Comparison of ENCODE assay signal across 34 mouse cellular contexts in genomic region chr1:97743063-97743462, GRCm38 (mm10). TPM values are rescaled to one million over a fixed set of nuclear protein-coding genes. Genes with fewer than 3 reads are reported as not detected.
DNase-seq lines count a peak whose midpoint lies in the region; ATAC-seq and TF ChIP-seq lines count a peak whose summit lies in the region.
"Had no signal": no experiment of that assay in that cellular context is flagged by ENCODE, and none has a peak within 500 bp of the region (broad histone marks: within the 10 kb centered on the region; RNA-seq: fewer than 3 reads in every experiment).

No protein-coding gene starts in this region.

- 26% methylated on average over 1 of the region's 1 CpGs for WGBS in liver, embryonic 14.5 days (ENCODE audit: insufficient replicate concordance)

- TF ChIP-seq CTCF in G1E (IDR thresholded peaks at IDR 0.05; ENCODE audit: low read depth, low read length), result no peak
- TF ChIP-seq CTCF in liver, embryonic 14.5 days (IDR thresholded peaks at IDR 0.05; ENCODE audit: low read depth), result no peak

- H3K27me3 ChIP-seq in G1E (ENCODE audit: insufficient read depth, low read length), result no peaks in the 10 kb centered on the region
- no peaks in the 10 kb centered on the region for H3K27me3 ChIP-seq in liver, embryonic 14.5 days (ENCODE audit: control insufficient read depth, insufficient read depth, low read length)
- H3K27me3 ChIP-seq: embryonic facial prominence, embryonic 15.5 days; forebrain, embryonic 13.5 days; heart, embryonic 12.5 days; limb, embryonic 13.5 days; midbrain, embryonic 12.5 days; neural tube, embryonic 12.5 days; Patski had no signal

- H3K9ac ChIP-seq in liver, embryonic 14.5 days (replicated peaks), result no peak overlapping the region
- H3K9ac ChIP-seq: embryonic facial prominence, embryonic 15.5 days; forebrain, embryonic 13.5 days; heart, embryonic 12.5 days; hindbrain, embryonic 14.5 days; limb, embryonic 13.5 days; midbrain, embryonic 12.5 days; neural tube, embryonic 12.5 days had no signal

- no peak overlapping the region for H3K4me3 ChIP-seq in G1E (ENCODE audit: low read depth, low read length)
- H3K4me3 ChIP-seq in liver, embryonic 14.5 days (ENCODE audit: insufficient read depth in 1 of 2, low read depth in 2 of 2, low read length in 2 of 2), result no peak overlapping the region
- H3K4me3 ChIP-seq: embryonic facial prominence, embryonic 10.5 days; embryonic facial prominence, embryonic 15.5 days; forebrain, embryonic 13.5 days; heart, adult 2 months; heart, embryonic 12.5 days; left cerebral cortex, adult 2 months; limb, embryonic 13.5 days; midbrain, embryonic 12.5 days; myocyte; neural tube, embryonic 12.5 days had no signal

- peak; percentile 27 for DNase-seq in G1E (ENCODE audit: low spot score)
- DNase-seq in c-Kit-positive CD71-positive TER-119-negative erythroid progenitor cells, embryonic 14.5 days (ENCODE audit: low read depth), result peak; percentile 29
- DNase-seq in liver, embryonic 14.5 days (ENCODE audit: low read depth in 3 of 3, low spot score in 3 of 3), result peak in 2 of 3 experiments; percentile 14 to 20
- no peak for DNase-seq in embryo, embryonic 10.5 days (ENCODE audit: low spot score)
- no peak for DNase-seq in cerebellum, adult 18-20 months
- no peak for DNase-seq in cerebellum, postnatal 4 days (ENCODE audit: low spot score in 2 of 2)
- DNase-seq: adrenal gland, postnatal 10 days; B cell, adult 2 months; cerebellum, adult 11 months; cerebellum, adult 9-11 months; gastrocnemius, postnatal 25 days; heart, adult 2 months; heart, postnatal 4 days; kidney, adult 11 months; kidney, postnatal 14 days; layer of hippocampus, adult 9-11 months; lung, adult 2 months; lung, postnatal 10 days; right cerebral cortex, adult 18-20 months; right cerebral cortex, postnatal 4 days; thymus, postnatal 4 days had no signal

- peak; percentile 77 for ATAC-seq in G1E (ENCODE audit: extremely low read depth, insufficient number of reproducible peaks, low FRiP score, poor library complexity, severe bottlenecking)
- ATAC-seq in liver, embryonic 14.5 days (ENCODE audit: insufficient read depth), result peak; percentile 85
- peak; percentile 94 for ATAC-seq in megakaryocyte-erythroid progenitor cell, adult 5-6 weeks (replicated peaks; ENCODE audit: low FRiP score, low TSS enrichment, poor library complexity, severe bottlenecking)
- ATAC-seq: forebrain, embryonic 13.5 days; Patski had no signal

- H3K36me3 ChIP-seq in G1E (replicated peaks), result peaks cover 77% of the 10 kb centered on the region
- H3K36me3 ChIP-seq in liver, embryonic 14.5 days (replicated peaks; ENCODE audit: control insufficient read depth, insufficient read depth, low read depth), result peaks cover 13% of the 10 kb centered on the region

- peaks cover 18% of the 10 kb centered on the region for H3K4me1 ChIP-seq in G1E (ENCODE audit: insufficient read depth, low read depth, low read length)
- H3K4me1 ChIP-seq in liver, embryonic 14.5 days (replicated peaks; ENCODE audit: control insufficient read depth in 2 of 2, insufficient read depth in 2 of 2, low read length in 1 of 2), result peaks cover 7 to 10% of the 10 kb centered on the region in 2 experiments; a peak in 3 of 4 replicates
- H3K4me1 ChIP-seq: embryonic facial prominence, embryonic 10.5 days; embryonic facial prominence, embryonic 15.5 days; forebrain, embryonic 13.5 days; limb, embryonic 13.5 days; midbrain, embryonic 12.5 days; neural tube, embryonic 12.5 days had no signal

- no peaks in the 10 kb centered on the region for H3K9me3 ChIP-seq in G1E (replicated peaks)
- no peaks in the 10 kb centered on the region for H3K9me3 ChIP-seq in liver, embryonic 14.5 days (ENCODE audit: control insufficient read depth, low read length)
- H3K9me3 ChIP-seq: embryonic facial prominence, embryonic 10.5 days; embryonic facial prominence, embryonic 15.5 days; forebrain, embryonic 13.5 days; heart, embryonic 12.5 days; limb, embryonic 13.5 days; midbrain, embryonic 12.5 days; neural tube, embryonic 12.5 days had no signal

- TF ChIP-seq EP300 in liver, embryonic 14.5 days (IDR thresholded peaks at IDR 0.05; ENCODE audit: low read depth), result peak; percentile 68

- no peak overlapping the region for H3K27ac ChIP-seq in liver, embryonic 14.5 days
- H3K27ac ChIP-seq: embryonic facial prominence, embryonic 10.5 days; embryonic facial prominence, embryonic 15.5 days; forebrain, embryonic 13.5 days; heart, adult 2 months; hindbrain, embryonic 14.5 days; left cerebral cortex, adult 2 months; limb, embryonic 13.5 days; macrophage; midbrain, embryonic 12.5 days; neural tube, embryonic 12.5 days had no signal

- peak overlapping the region; percentile 18; the same call in 1 of the 2 replicates for H3K4me2 ChIP-seq in liver, embryonic 14.5 days (ENCODE audit: low read depth)
- H3K4me2 ChIP-seq: embryonic facial prominence, embryonic 15.5 days; forebrain, embryonic 13.5 days; heart, embryonic 12.5 days; hindbrain, embryonic 14.5 days; limb, embryonic 13.5 days; midbrain, embryonic 12.5 days; neural tube, embryonic 12.5 days had no signal

RNA-seq across cellular contexts. Expression of gene Gin1, which starts 26.9 kb away (rescaled TPM):
- total RNA-seq in G1E (2014; fragmentation: Nextera tagmentation), result 55.7 and 59.8 TPM in 2 replicates
- 27.2 and 27.6 TPM in 2 replicates for total RNA-seq in G1E (2017)
- polyA plus RNA-seq in G1E (2012), result 1.8 and 2.3 TPM in 2 replicates
- polyA plus RNA-seq in liver, embryonic 14.5 days (2012; rRNA removed), result 3.8 and 5.4 TPM in 2 replicates
- 11.9 and 13.0 TPM in 2 replicates for polyA plus RNA-seq in liver, embryonic 14.5 days (2014; fragmentation: Nextera tagmentation; extraction: Ambion mirVana)
- 24.4 and 45.6 TPM in 2 replicates for total RNA-seq in megakaryocyte-erythroid progenitor cell, adult 5-6 weeks (2014; fragmentation: Nextera tagmentation)
- 20.6 and 26.7 TPM in 2 replicates for total RNA-seq in megakaryocyte-erythroid progenitor cell, adult 5-6 weeks (2017)

RNA-seq across cellular contexts. Expression of gene Ppip5k2, which starts 27.1 kb away (rescaled TPM):
- total RNA-seq in G1E (2014; fragmentation: Nextera tagmentation), result 94.3 and 103 TPM in 2 replicates
- total RNA-seq in G1E (2017), result 65.1 and 71.2 TPM in 2 replicates
- polyA plus RNA-seq in G1E (2012), result 8.9 and 10.0 TPM in 2 replicates
- 4.5 and 7.3 TPM in 2 replicates for polyA plus RNA-seq in liver, embryonic 14.5 days (2012; rRNA removed)
- 10.4 and 12.0 TPM in 2 replicates for polyA plus RNA-seq in liver, embryonic 14.5 days (2014; fragmentation: Nextera tagmentation; extraction: Ambion mirVana)
- total RNA-seq in megakaryocyte-erythroid progenitor cell, adult 5-6 weeks (2014; fragmentation: Nextera tagmentation), result 46.1 and 56.8 TPM in 2 replicates
- total RNA-seq in megakaryocyte-erythroid progenitor cell, adult 5-6 weeks (2017), result 54.8 and 61.1 TPM in 2 replicates

Comparison
In these comparisons a context has a peak if more than half of its experiments do, and no peak if none do; other contexts are left out.
1. DNase-seq: peak in G1E (single experiment), c-Kit-positive CD71-positive TER-119-negative erythroid progenitor cells, embryonic 14.5 days (single experiment) and liver, embryonic 14.5 days (2 of 3); none in embryo, embryonic 10.5 days (single experiment), cerebellum, adult 18-20 months (0 of 2) and cerebellum, postnatal 4 days (0 of 2).
2. Peak in every context shown above with its lines, with median percentiles within 50 percentile points of each other: ATAC-seq.